13 mouse cellular contexts compared by ENCODE assay signal in genomic region chr2:18038895-18039371, GRCm38 (mm10). TPM values are rescaled to one million over a fixed set of nuclear protein-coding genes. Genes with fewer than 3 reads are reported as not detected.
DNase-seq lines count a peak whose midpoint lies in the region; ATAC-seq and TF ChIP-seq lines count a peak whose summit lies in the region.
"Had no signal": no experiment of that assay in that cellular context is flagged by ENCODE, and none has a peak within 500 bp of the region (broad histone marks: within the 10 kb centered on the region; RNA-seq: fewer than 3 reads in every experiment).

No protein-coding gene starts in this region.

- peak overlapping the region; percentile 66 for H3K4me2 ChIP-seq in heart, embryonic 15.5 days
- H3K4me2 ChIP-seq in embryonic facial prominence, embryonic 11.5 days (ENCODE audit: low read depth, low read length): peak overlapping the region; percentile 78
- peak overlapping the region; percentile 91 for H3K4me2 ChIP-seq in hindbrain, embryonic 13.5 days
- H3K4me2 ChIP-seq in midbrain, postnatal 0 days (ENCODE audit: low read depth, low read length, poor library complexity, severe bottlenecking): no peak overlapping the region; the same call in 1 of the 2 replicates

- no peak for TF ChIP-seq CTCF in midbrain, postnatal 0 days (IDR thresholded peaks at IDR 0.05)

- no peak overlapping the region for H3K9ac ChIP-seq in heart, embryonic 15.5 days
- peak overlapping the region; percentile 89 for H3K9ac ChIP-seq in embryonic facial prominence, embryonic 11.5 days (replicated peaks; ENCODE audit: low read length)
- peak overlapping the region; percentile 84 for H3K9ac ChIP-seq in hindbrain, embryonic 13.5 days
- H3K9ac ChIP-seq in midbrain, postnatal 0 days (replicated peaks; ENCODE audit: low read length, poor library complexity, severe bottlenecking): no peak overlapping the region

- H3K9me3 ChIP-seq in heart, embryonic 15.5 days (replicated peaks): no peaks in the 10 kb centered on the region
- H3K9me3 ChIP-seq in embryonic facial prominence, embryonic 11.5 days (replicated peaks; ENCODE audit: control insufficient read depth, low read length): no peaks in the 10 kb centered on the region
- H3K9me3 ChIP-seq in hindbrain, embryonic 13.5 days: no peaks in the 10 kb centered on the region
- no peaks in the 10 kb centered on the region for H3K9me3 ChIP-seq in midbrain, postnatal 0 days (ENCODE audit: low read length)
- H3K9me3 ChIP-seq: liver, embryonic 13.5 days had no signal

- intact Hi-C loops in left cerebral cortex, postnatal 10 days (cut with DNase I): no loop called here

- H3K27me3 ChIP-seq in heart, embryonic 15.5 days: no peaks in the 10 kb centered on the region
- no peaks in the 10 kb centered on the region for H3K27me3 ChIP-seq in embryonic facial prominence, embryonic 11.5 days (ENCODE audit: control insufficient read depth, insufficient read depth, low read length)
- no peaks in the 10 kb centered on the region for H3K27me3 ChIP-seq in hindbrain, embryonic 13.5 days
- H3K27me3 ChIP-seq in midbrain, postnatal 0 days (ENCODE audit: insufficient read depth, low read length): no peaks in the 10 kb centered on the region

- H3K27ac ChIP-seq in heart, embryonic 15.5 days: no peak overlapping the region
- H3K27ac ChIP-seq in embryonic facial prominence, embryonic 11.5 days (replicated peaks; ENCODE audit: low read depth, low read length): 0 out of 2 replicates have a peak overlapping the region, but pooled peaks have one; percentile 9
- peak overlapping the region; percentile 68 for H3K27ac ChIP-seq in hindbrain, embryonic 13.5 days
- H3K27ac ChIP-seq in midbrain, postnatal 0 days (ENCODE audit: low read depth, low read length): no peak overlapping the region

- no peak overlapping the region for H3K4me3 ChIP-seq in heart, embryonic 15.5 days
- no peak overlapping the region for H3K4me3 ChIP-seq in embryonic facial prominence, embryonic 11.5 days (ENCODE audit: low read depth, low read length)
- H3K4me3 ChIP-seq in hindbrain, embryonic 13.5 days: peak overlapping the region; percentile 37; the same call in 1 of the 2 replicates
- H3K4me3 ChIP-seq in midbrain, postnatal 0 days (ENCODE audit: low read depth, low read length): no peak overlapping the region
- H3K4me3 ChIP-seq: myocyte had no signal

- no peaks in the 10 kb centered on the region for H3K36me3 ChIP-seq in heart, embryonic 15.5 days
- H3K36me3 ChIP-seq in embryonic facial prominence, embryonic 11.5 days (replicated peaks; ENCODE audit: control insufficient read depth, insufficient read depth, low read depth, low read length): no peaks in the 10 kb centered on the region
- no peaks in the 10 kb centered on the region for H3K36me3 ChIP-seq in hindbrain, embryonic 13.5 days
- no peaks in the 10 kb centered on the region for H3K36me3 ChIP-seq in midbrain, postnatal 0 days (ENCODE audit: insufficient read depth, low read length)
- H3K36me3 ChIP-seq: liver, embryonic 13.5 days had no signal

- ATAC-seq in heart, embryonic 15.5 days (replicated peaks; ENCODE audit: insufficient number of reproducible peaks, insufficient read depth, low FRiP score, low read depth): no peak
- no peak for ATAC-seq in embryonic facial prominence, embryonic 11.5 days (replicated peaks; ENCODE audit: insufficient number of reproducible peaks, low FRiP score, low TSS enrichment, low read depth)
- ATAC-seq in hindbrain, embryonic 13.5 days (ENCODE audit: low FRiP score): no peak
- ATAC-seq in midbrain, postnatal 0 days (ENCODE audit: low FRiP score): peak; percentile 21; the same call in 1 of the 2 replicates

- 73% methylated on average over 10 of the region's 10 CpGs for WGBS in heart, embryonic 15.5 days
- 16% methylated on average over 10 of the region's 10 CpGs for WGBS in embryonic facial prominence, embryonic 11.5 days
- 16% methylated on average over 10 of the region's 10 CpGs for WGBS in hindbrain, embryonic 13.5 days
- 51% methylated on average over 10 of the region's 10 CpGs for WGBS in midbrain, postnatal 0 days

- no peak for DNase-seq in heart, adult 18-20 months
- peak; percentile 59 for DNase-seq in embryonic facial prominence, embryonic 11.5 days (ENCODE audit: low spot score)
- no peak for DNase-seq in midbrain, postnatal 0 days (ENCODE audit: low spot score)
- no peak for DNase-seq in gastrocnemius, postnatal 10 days
- no peak for DNase-seq in gastrocnemius, adult 18-20 months (ENCODE audit: low spot score)
- no peak for DNase-seq in left cerebral cortex, postnatal 10 days (ENCODE audit: extremely low spot score in 1 of 2, low spot score in 2 of 2)
- DNase-seq: liver, embryonic 13.5 days had no signal

- peaks cover 44% of the 10 kb centered on the region for H3K4me1 ChIP-seq in heart, embryonic 15.5 days (replicated peaks)
- peaks cover 9% of the 10 kb centered on the region for H3K4me1 ChIP-seq in embryonic facial prominence, embryonic 11.5 days (ENCODE audit: control insufficient read depth, insufficient read depth, low read length)
- peaks cover 66% of the 10 kb centered on the region for H3K4me1 ChIP-seq in hindbrain, embryonic 13.5 days (replicated peaks)
- peaks cover 7% of the 10 kb centered on the region; the same call in 1 of the 2 replicates for H3K4me1 ChIP-seq in midbrain, postnatal 0 days (ENCODE audit: insufficient read depth, low read length)

RNA-seq across cellular contexts. Expression of gene A930004D18Rik, which starts 1.4 kb away (rescaled TPM):
- 11.6 and 13.2 TPM in 2 replicates for polyA plus RNA-seq in heart, embryonic 15.5 days (2015; fragmentation: Nextera tagmentation; extraction: Ambion mirVana)
- 1 to 10 TPM; 3.4 to 4.3 TPM for total RNA-seq in heart, adult 18-20 months (2021)
- 6.6 and 9.2 TPM in 2 replicates for polyA plus RNA-seq in embryonic facial prominence, embryonic 11.5 days (2014; fragmentation: Nextera tagmentation; extraction: Ambion mirVana)
- 13.1 and 14.0 TPM in 2 replicates for polyA plus RNA-seq in hindbrain, embryonic 13.5 days (2015; fragmentation: Nextera tagmentation; extraction: Ambion mirVana)
- total RNA-seq in midbrain, postnatal 0 days (2014; rRNA removed): 2.4 and 3.6 TPM in 2 replicates
- polyA plus RNA-seq in midbrain, postnatal 0 days (2015; fragmentation: Nextera tagmentation; extraction: Ambion mirVana): 9.7 and 10.3 TPM in 2 replicates
- total RNA-seq in gastrocnemius, postnatal 10 days (2021): 1 to 10 TPM; 2.2 to 2.7 TPM
- under 1 TPM; 0.34 to 0.64 TPM for total RNA-seq in gastrocnemius, adult 18-20 months (2021)
- total RNA-seq in left cerebral cortex, postnatal 10 days (2021): 1 to 10 TPM; 2.5 to 2.7 TPM
- total RNA-seq: hematopoietic stem cell, adult 5-6 weeks had no signal

RNA-seq across cellular contexts. Expression of gene Skida1, which starts 9.9 kb away (rescaled TPM):
- 4.8 and 5.3 TPM in 2 replicates for polyA plus RNA-seq in heart, embryonic 15.5 days (2015; fragmentation: Nextera tagmentation; extraction: Ambion mirVana)
- 1 to 10 TPM; 2.0 to 2.2 TPM for total RNA-seq in heart, adult 18-20 months (2021)
- 15.5 and 16.9 TPM in 2 replicates for polyA plus RNA-seq in embryonic facial prominence, embryonic 11.5 days (2014; fragmentation: Nextera tagmentation; extraction: Ambion mirVana)
- polyA plus RNA-seq in hindbrain, embryonic 13.5 days (2015; fragmentation: Nextera tagmentation; extraction: Ambion mirVana): 11.5 and 12.7 TPM in 2 replicates
- total RNA-seq in midbrain, postnatal 0 days (2014; rRNA removed): 12.1 and 12.4 TPM in 2 replicates
- polyA plus RNA-seq in midbrain, postnatal 0 days (2015; fragmentation: Nextera tagmentation; extraction: Ambion mirVana): 3.5 and 4.3 TPM in 2 replicates
- total RNA-seq in gastrocnemius, postnatal 10 days (2021): 1 to 10 TPM; 2.0 to 2.1 TPM
- under 1 TPM; 0.07 to 0.12 TPM for total RNA-seq in gastrocnemius, adult 18-20 months (2021)
- 1 to 10 TPM; 6.7 to 8.2 TPM for total RNA-seq in left cerebral cortex, postnatal 10 days (2021)
- total RNA-seq: hematopoietic stem cell, adult 5-6 weeks had no signal

RNA-seq across cellular contexts. Expression of gene Mllt10, which starts 16.1 kb away (rescaled TPM):
- 35.1 and 36.0 TPM in 2 replicates for polyA plus RNA-seq in heart, embryonic 15.5 days (2015; fragmentation: Nextera tagmentation; extraction: Ambion mirVana)
- 10 to 100 TPM; 31.0 to 33.4 TPM for total RNA-seq in heart, adult 18-20 months (2021)
- 40.8 and 44.3 TPM in 2 replicates for polyA plus RNA-seq in embryonic facial prominence, embryonic 11.5 days (2014; fragmentation: Nextera tagmentation; extraction: Ambion mirVana)
- polyA plus RNA-seq in hindbrain, embryonic 13.5 days (2015; fragmentation: Nextera tagmentation; extraction: Ambion mirVana): 60.3 and 61.4 TPM in 2 replicates
- total RNA-seq in midbrain, postnatal 0 days (2014; rRNA removed): 22.7 and 96.5 TPM in 2 replicates
- polyA plus RNA-seq in midbrain, postnatal 0 days (2015; fragmentation: Nextera tagmentation; extraction: Ambion mirVana): 23.9 and 28.9 TPM in 2 replicates
- total RNA-seq in gastrocnemius, postnatal 10 days (2021): 10 to 100 TPM; 21.7 to 33.1 TPM
- 10 to 100 TPM; 21.8 to 23.2 TPM for total RNA-seq in gastrocnemius, adult 18-20 months (2021)
- 10 to 100 TPM; 40.2 to 41.9 TPM for total RNA-seq in left cerebral cortex, postnatal 10 days (2021)

RNA-seq across cellular contexts. Expression of gene H2al2a, which starts 42.2 kb away (rescaled TPM):
- not detected in 2 replicates for polyA plus RNA-seq in heart, embryonic 15.5 days (2015; fragmentation: Nextera tagmentation; extraction: Ambion mirVana)
- not detected for total RNA-seq in heart, adult 18-20 months (2021)
- polyA plus RNA-seq in embryonic facial prominence, embryonic 11.5 days (2014; fragmentation: Nextera tagmentation; extraction: Ambion mirVana): not detected in 2 replicates
- not detected in 2 replicates for polyA plus RNA-seq in hindbrain, embryonic 13.5 days (2015; fragmentation: Nextera tagmentation; extraction: Ambion mirVana)
- not detected in 2 replicates for total RNA-seq in midbrain, postnatal 0 days (2014; rRNA removed)
- polyA plus RNA-seq in midbrain, postnatal 0 days (2015; fragmentation: Nextera tagmentation; extraction: Ambion mirVana): not detected in 2 replicates
- total RNA-seq in gastrocnemius, postnatal 10 days (2021): not detected
- not detected for total RNA-seq in gastrocnemius, adult 18-20 months (2021)
- not detected for total RNA-seq in left cerebral cortex, postnatal 10 days (2021)
- total RNA-seq: adrenal gland, adult 18-20 months; hematopoietic stem cell, adult 5-6 weeks had no signal
- polyA plus RNA-seq: cortical plate, adult 2 months; liver, embryonic 13.5 days; myocyte had no signal

Comparison
In these comparisons a context has a peak if more than half of its experiments do, and no peak if none do; other contexts are left out.
1. H3K27ac ChIP-seq: peak in embryonic facial prominence, embryonic 11.5 days (single experiment) and hindbrain, embryonic 13.5 days (single experiment); none in heart, embryonic 15.5 days (single experiment) and midbrain, postnatal 0 days (single experiment).
2. H3K9ac ChIP-seq: peak in embryonic facial prominence, embryonic 11.5 days (single experiment) and hindbrain, embryonic 13.5 days (single experiment); none in heart, embryonic 15.5 days (single experiment) and midbrain, postnatal 0 days (single experiment).